In genomic region chr11:58959186-58959825, GRCm38 (mm10) we compare ENCODE assay signal across 8 mouse cellular contexts. TPM values are rescaled to one million over a fixed set of nuclear protein-coding genes. Genes with fewer than 3 reads are reported as not detected.
DNase-seq lines count a peak whose midpoint lies in the region; ATAC-seq lines count a peak whose summit lies in the region.

No protein-coding gene starts in this region.

- DNase-seq in lung, postnatal 14 days: no peak
- DNase-seq in forebrain, embryonic 14.5 days (ENCODE audit: low spot score): no peak
- no peak for DNase-seq in liver, embryonic 13.5 days
- no peak for DNase-seq in gastrocnemius, postnatal 25 days
- no peak for DNase-seq in natural killer cell, adult 2 months (ENCODE audit: low spot score in 2 of 2)
- no peak for DNase-seq in B cell, adult 2 months

- peak overlapping the region; percentile 64 for H3K9ac ChIP-seq in lung, embryonic 16.5 days (ENCODE audit: low read length)
- peak overlapping the region; percentile 57 for H3K9ac ChIP-seq in forebrain, embryonic 14.5 days (ENCODE audit: low read length)
- H3K9ac ChIP-seq in liver, embryonic 13.5 days: peak overlapping the region; percentile 99
- H3K9ac ChIP-seq in stomach, embryonic 15.5 days: no peak overlapping the region

- H3K36me3 ChIP-seq in lung, embryonic 16.5 days (ENCODE audit: control insufficient read depth, insufficient read depth, low read length): 0 out of 2 replicates have a peak, but pooled peaks cover 2% of the 10 kb centered on the region
- H3K36me3 ChIP-seq in forebrain, embryonic 14.5 days (ENCODE audit: control insufficient read depth, insufficient read depth, low read length): peaks cover 14% of the 10 kb centered on the region
- peaks cover 23% of the 10 kb centered on the region for H3K36me3 ChIP-seq in liver, embryonic 13.5 days
- H3K36me3 ChIP-seq in stomach, embryonic 15.5 days: peaks cover 8% of the 10 kb centered on the region; the same call in 1 of the 2 replicates

- H3K4me2 ChIP-seq in lung, embryonic 16.5 days (ENCODE audit: low read depth, low read length): peak overlapping the region; percentile 92
- H3K4me2 ChIP-seq in forebrain, embryonic 14.5 days (ENCODE audit: low read length): peak overlapping the region; percentile 76
- H3K4me2 ChIP-seq in liver, embryonic 13.5 days: peak overlapping the region; percentile 95
- peak overlapping the region; percentile 73 for H3K4me2 ChIP-seq in stomach, embryonic 15.5 days

- peak overlapping the region; percentile 64 for H3K4me3 ChIP-seq in lung, embryonic 16.5 days (ENCODE audit: low read length)
- peak overlapping the region; percentile 40 for H3K4me3 ChIP-seq in forebrain, embryonic 14.5 days (ENCODE audit: low read depth, low read length)
- peak overlapping the region; percentile 93 for H3K4me3 ChIP-seq in liver, embryonic 13.5 days (replicated peaks)
- peak overlapping the region; percentile 42 for H3K4me3 ChIP-seq in stomach, embryonic 15.5 days (replicated peaks)

- 32% methylated on average over 15 of the region's 15 CpGs for WGBS in lung, embryonic 16.5 days
- 31% methylated on average over 15 of the region's 15 CpGs for WGBS in forebrain, embryonic 14.5 days
- WGBS in liver, embryonic 13.5 days (ENCODE audit: insufficient replicate concordance): 14% methylated on average over 15 of the region's 15 CpGs
- WGBS in stomach, embryonic 15.5 days: 32% methylated on average over 15 of the region's 15 CpGs

- peaks cover 11% of the 10 kb centered on the region; the same call in 1 of the 2 replicates for H3K27me3 ChIP-seq in lung, embryonic 16.5 days (ENCODE audit: control insufficient read depth, insufficient read depth, low read depth, low read length)
- 0 out of 2 replicates have a peak, but pooled peaks cover 4% of the 10 kb centered on the region for H3K27me3 ChIP-seq in forebrain, embryonic 14.5 days (replicated peaks; ENCODE audit: control insufficient read depth, insufficient read depth, low read length)
- H3K27me3 ChIP-seq in liver, embryonic 13.5 days: peaks cover 35% of the 10 kb centered on the region
- H3K27me3 ChIP-seq in stomach, embryonic 15.5 days (replicated peaks): peaks cover 8% of the 10 kb centered on the region; the same call in 1 of the 2 replicates

- peaks cover 28% of the 10 kb centered on the region for H3K4me1 ChIP-seq in lung, embryonic 16.5 days (replicated peaks; ENCODE audit: control insufficient read depth, insufficient read depth, low read length)
- H3K4me1 ChIP-seq in forebrain, embryonic 14.5 days (ENCODE audit: control insufficient read depth, insufficient read depth, low read length): peaks cover 30% of the 10 kb centered on the region
- peaks cover 57% of the 10 kb centered on the region for H3K4me1 ChIP-seq in liver, embryonic 13.5 days (replicated peaks)
- H3K4me1 ChIP-seq in stomach, embryonic 15.5 days: peaks cover 24% of the 10 kb centered on the region

- no peak for ATAC-seq in lung, embryonic 16.5 days (ENCODE audit: low read depth)
- no peak for ATAC-seq in forebrain, embryonic 14.5 days
- no peak for ATAC-seq in liver, embryonic 13.5 days (ENCODE audit: low read depth)
- ATAC-seq in stomach, embryonic 15.5 days (ENCODE audit: insufficient read depth, low FRiP score, low read depth): no peak

- H3K9me3 ChIP-seq in lung, embryonic 16.5 days (ENCODE audit: control insufficient read depth, low read length): peaks cover 8% of the 10 kb centered on the region
- 0 out of 2 replicates have a peak, but pooled peaks cover 5% of the 10 kb centered on the region for H3K9me3 ChIP-seq in forebrain, embryonic 14.5 days (replicated peaks; ENCODE audit: control insufficient read depth, low read length)
- peaks cover 10% of the 10 kb centered on the region for H3K9me3 ChIP-seq in liver, embryonic 13.5 days (replicated peaks)
- H3K9me3 ChIP-seq in stomach, embryonic 15.5 days: no peaks in the 10 kb centered on the region

- no peak overlapping the region for H3K27ac ChIP-seq in lung, embryonic 16.5 days (ENCODE audit: low read length)
- H3K27ac ChIP-seq in forebrain, embryonic 14.5 days (ENCODE audit: low read depth, low read length): 0 out of 2 replicates have a peak overlapping the region, but pooled peaks have one; percentile 39
- peak overlapping the region; percentile 100 for H3K27ac ChIP-seq in liver, embryonic 13.5 days
- H3K27ac ChIP-seq in stomach, embryonic 15.5 days: peak overlapping the region; percentile 21; the same call in 1 of the 2 replicates

RNA-seq across cellular contexts. Expression of gene Hist3h2a, which starts 4.8 kb away (rescaled TPM):
- 21.8 and 23.3 TPM in 2 replicates for polyA plus RNA-seq in lung, embryonic 16.5 days (2015; fragmentation: Nextera tagmentation; extraction: Ambion mirVana)
- polyA plus RNA-seq in forebrain, embryonic 14.5 days (2014; fragmentation: Nextera tagmentation; extraction: Ambion mirVana): 149 and 151 TPM in 2 replicates
- 12.3 and 13.7 TPM in 2 replicates for polyA plus RNA-seq in liver, embryonic 13.5 days (2015; fragmentation: Nextera tagmentation; extraction: Ambion mirVana)
- polyA plus RNA-seq in stomach, embryonic 15.5 days (2015; fragmentation: Nextera tagmentation; extraction: Ambion mirVana): 29.6 and 32.2 TPM in 2 replicates
- total RNA-seq in gastrocnemius, postnatal 25 days (2021): 10 to 100 TPM; 10.1 to 11.1 TPM

RNA-seq across cellular contexts. Expression of gene Trim17, which starts 4.8 kb away (rescaled TPM):
- polyA plus RNA-seq in lung, embryonic 16.5 days (2015; fragmentation: Nextera tagmentation; extraction: Ambion mirVana): 0.41 and 0.65 TPM in 2 replicates
- polyA plus RNA-seq in forebrain, embryonic 14.5 days (2014; fragmentation: Nextera tagmentation; extraction: Ambion mirVana): 1.3 and 1.9 TPM in 2 replicates
- polyA plus RNA-seq in liver, embryonic 13.5 days (2015; fragmentation: Nextera tagmentation; extraction: Ambion mirVana): 0.06 and 0.18 TPM in 2 replicates
- polyA plus RNA-seq in stomach, embryonic 15.5 days (2015; fragmentation: Nextera tagmentation; extraction: Ambion mirVana): 0.19 and 0.28 TPM in 2 replicates
- total RNA-seq in gastrocnemius, postnatal 25 days (2021): under 1 TPM; 0.13 to 0.18 TPM

RNA-seq across cellular contexts. Expression of gene Hist3h2ba, which starts 10.6 kb away (rescaled TPM):
- polyA plus RNA-seq in lung, embryonic 16.5 days (2015; fragmentation: Nextera tagmentation; extraction: Ambion mirVana): 24.0 and 28.3 TPM in 2 replicates
- 279 and 359 TPM in 2 replicates for polyA plus RNA-seq in forebrain, embryonic 14.5 days (2014; fragmentation: Nextera tagmentation; extraction: Ambion mirVana)
- 5.5 and 6.3 TPM in 2 replicates for polyA plus RNA-seq in liver, embryonic 13.5 days (2015; fragmentation: Nextera tagmentation; extraction: Ambion mirVana)
- polyA plus RNA-seq in stomach, embryonic 15.5 days (2015; fragmentation: Nextera tagmentation; extraction: Ambion mirVana): 42.0 and 45.8 TPM in 2 replicates
- total RNA-seq in gastrocnemius, postnatal 25 days (2021): 1 to 10 TPM; 1.1 to 1.2 TPM

RNA-seq across cellular contexts. Expression of gene Trim11, which starts 18.6 kb away (rescaled TPM):
- polyA plus RNA-seq in lung, embryonic 16.5 days (2015; fragmentation: Nextera tagmentation; extraction: Ambion mirVana): 21.9 and 23.2 TPM in 2 replicates
- 20.7 and 24.0 TPM in 2 replicates for polyA plus RNA-seq in forebrain, embryonic 14.5 days (2014; fragmentation: Nextera tagmentation; extraction: Ambion mirVana)
- polyA plus RNA-seq in liver, embryonic 13.5 days (2015; fragmentation: Nextera tagmentation; extraction: Ambion mirVana): 8.9 and 9.2 TPM in 2 replicates
- polyA plus RNA-seq in stomach, embryonic 15.5 days (2015; fragmentation: Nextera tagmentation; extraction: Ambion mirVana): 17.9 and 19.1 TPM in 2 replicates
- total RNA-seq in gastrocnemius, postnatal 25 days (2021): 1 to 10 TPM; 6.7 to 8.1 TPM

RNA-seq across cellular contexts. Expression of gene Rnf187, which starts 20.6 kb away (rescaled TPM):
- 150 and 161 TPM in 2 replicates for polyA plus RNA-seq in lung, embryonic 16.5 days (2015; fragmentation: Nextera tagmentation; extraction: Ambion mirVana)
- 457 and 463 TPM in 2 replicates for polyA plus RNA-seq in forebrain, embryonic 14.5 days (2014; fragmentation: Nextera tagmentation; extraction: Ambion mirVana)
- 125 and 130 TPM in 2 replicates for polyA plus RNA-seq in liver, embryonic 13.5 days (2015; fragmentation: Nextera tagmentation; extraction: Ambion mirVana)
- polyA plus RNA-seq in stomach, embryonic 15.5 days (2015; fragmentation: Nextera tagmentation; extraction: Ambion mirVana): 229 and 235 TPM in 2 replicates
- total RNA-seq in gastrocnemius, postnatal 25 days (2021): 100 to 1,000 TPM in 1 of 2 experiments, 10 to 100 TPM in 1; 99.3 to 105 TPM

Comparison
In these comparisons a context has a peak if more than half of its experiments do, and no peak if none do; other contexts are left out.
1. H3K4me3 ChIP-seq: peak in every context shown above with its lines; median percentile 93 in liver, embryonic 13.5 days; 64 in lung, embryonic 16.5 days; 42 in stomach, embryonic 15.5 days; 40 in forebrain, embryonic 14.5 days.